Mouse (Mus musculus) activated CD4-positive, CD25-positive, alpha-beta regulatory T cell, adult 9 weeks (primary cell): ENCODE data around the gene Fthl17f. TPM values are rescaled to one million over a fixed set of nuclear protein-coding genes. Genes with fewer than 3 reads are reported as not detected.

Experiments used
- polyA plus RNA-seq: library from polyadenylated mRNA; unstranded; fragments of 100-300 nt; shearing (Covaris generic); gene quantifications from one replicate; pipeline ENCODE4 v1.2.1, GENCODE M21; 2017

Fthl17f gene
- not detected for polyA plus RNA-seq

DNA sequence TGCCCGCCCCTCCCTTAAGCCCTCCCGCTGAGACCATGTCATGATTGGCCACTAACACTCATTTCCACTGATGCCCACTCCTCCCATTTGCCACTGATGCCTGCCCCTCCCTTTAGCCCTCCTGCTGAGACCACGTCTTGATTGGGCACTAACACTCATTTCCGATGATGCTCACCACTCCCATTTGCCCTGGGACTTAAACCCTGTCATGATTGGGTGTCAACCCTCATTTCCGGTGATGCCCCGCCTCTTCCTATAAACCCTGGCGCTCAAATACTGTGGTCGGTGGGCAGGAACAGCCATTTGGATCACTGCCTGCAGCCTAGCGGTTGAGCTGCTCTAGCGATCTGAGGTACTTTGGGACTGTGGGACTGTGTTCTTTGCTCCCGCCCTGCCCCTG, at the start of gene Fthl17f:
Gene Fthl17f, plus strand, starts transcription at position 301 of the 400 bp plus-strand sequence.

DNA sequence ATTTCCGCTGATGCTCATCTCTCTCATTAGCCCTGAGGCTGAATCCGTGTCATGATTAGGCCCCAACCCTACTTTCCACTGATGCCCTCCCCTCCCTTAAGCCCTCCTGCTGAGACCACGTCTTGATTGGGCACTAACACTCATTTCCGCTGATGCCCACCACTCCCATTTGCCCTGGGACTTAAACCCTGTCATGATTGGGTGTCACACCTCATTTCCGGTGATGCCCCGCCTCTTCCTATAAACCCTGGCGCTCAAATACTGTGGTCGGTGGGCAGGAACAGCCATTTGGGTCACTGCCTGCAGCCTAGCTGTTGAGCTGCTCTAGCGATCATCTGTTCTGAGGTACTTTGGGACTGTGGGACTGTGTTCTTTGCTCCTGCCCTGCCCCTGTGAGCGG, 29.6 kb upstream of the Fthl17f start, which contains the start of gene Fthl17e:
Gene Fthl17e, plus strand, starts transcription at position 301 of the 400 bp plus-strand sequence.

DNA sequence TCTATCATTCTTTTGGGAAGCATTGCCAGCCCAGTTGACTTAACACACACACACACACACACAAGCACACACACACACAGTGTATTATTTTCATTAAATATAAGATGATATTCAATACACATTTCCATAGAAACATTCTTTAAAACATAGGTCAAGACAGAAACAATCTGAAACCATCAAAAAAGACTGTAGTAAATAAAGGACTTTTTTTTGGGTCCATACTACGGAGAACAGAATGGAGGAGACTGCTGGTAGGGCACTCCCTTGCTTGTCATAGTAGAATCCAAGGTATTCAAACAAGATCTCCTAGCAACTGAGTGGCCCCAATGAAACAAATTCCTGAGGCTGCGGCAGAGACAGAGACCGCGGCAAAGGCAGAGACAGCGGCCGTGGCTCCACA, 41.4 kb downstream of the Fthl17f start, which contains the start of gene 4930402K13Rik:
Gene 4930402K13Rik, plus strand, starts transcription at position 301 of the 400 bp plus-strand sequence.

Other genes starting within 250 kb of the Fthl17f start
- gene Gm6592, start 219.0 kb upstream of the Fthl17f start, polyA plus RNA-seq: not detected
- not detected for gene Gm5751, start 188.8 kb upstream of the Fthl17f start, polyA plus RNA-seq
- gene B630019K06Rik, start 170.6 kb upstream of the Fthl17f start, polyA plus RNA-seq: 0.42 TPM
- not detected for gene Fthl17b, start 100.0 kb upstream of the Fthl17f start, polyA plus RNA-seq
- not detected for gene Fthl17c, start 86.5 kb upstream of the Fthl17f start, polyA plus RNA-seq
- gene Fthl17d, start 76.3 kb upstream of the Fthl17f start, polyA plus RNA-seq: not detected
- not detected for gene Fthl17e, start 29.5 kb upstream of the Fthl17f start, polyA plus RNA-seq
- gene 4930402K13Rik, start 41.5 kb downstream of the Fthl17f start, polyA plus RNA-seq: not detected
- 0.33 TPM for gene Lancl3, start 136.9 kb downstream of the Fthl17f start, polyA plus RNA-seq
- not detected for gene Gm14862, start 193.9 kb downstream of the Fthl17f start, polyA plus RNA-seq
- 0.67 TPM for gene Xk, start 209.7 kb downstream of the Fthl17f start, polyA plus RNA-seq
- not detected for gene H2al1m, start 220.7 kb downstream of the Fthl17f start, polyA plus RNA-seq